In genomic region chr3:138752769-138753168, GRCm38 (mm10) we compare ENCODE assay signal across 10 mouse cellular contexts. TPM values are rescaled to one million over a fixed set of nuclear protein-coding genes. Genes with fewer than 3 reads are reported as not detected.
DNase-seq lines count a peak whose midpoint lies in the region; ATAC-seq and TF ChIP-seq lines count a peak whose summit lies in the region.
"Had no signal": no experiment of that assay in that cellular context is flagged by ENCODE, and none has a peak within 500 bp of the region (broad histone marks: within the 10 kb centered on the region; RNA-seq: fewer than 3 reads in every experiment).

No protein-coding gene starts in this region.

- peaks cover 59% of the 10 kb centered on the region for H3K79me2 ChIP-seq in MEL (ENCODE audit: control insufficient read depth, insufficient read depth, low read length, poor library complexity)

- TF ChIP-seq EP300 in MEL (IDR thresholded peaks at IDR 0.05; ENCODE audit: low read depth in 1 of 2, low read length in 2 of 2), result no peak

- no peaks in the 10 kb centered on the region for H3K9me3 ChIP-seq in embryonic facial prominence, embryonic 12.5 days
- H3K9me3 ChIP-seq in embryonic facial prominence, embryonic 10.5 days, result no peaks in the 10 kb centered on the region
- H3K9me3 ChIP-seq in kidney, embryonic 15.5 days (replicated peaks), result no peaks in the 10 kb centered on the region
- no peaks in the 10 kb centered on the region for H3K9me3 ChIP-seq in MEL (replicated peaks; ENCODE audit: insufficient read depth, low read length)
- no peaks in the 10 kb centered on the region for H3K9me3 ChIP-seq in megakaryocyte, embryonic 14.5 days
- H3K9me3 ChIP-seq: limb, embryonic 15.5 days had no signal

- ATAC-seq in embryonic facial prominence, embryonic 12.5 days (ENCODE audit: insufficient number of reproducible peaks, insufficient read depth, low FRiP score, low TSS enrichment), result 0 out of 2 replicates have a peak, but pooled peaks have one; percentile 69
- 0 out of 2 replicates have a peak, but pooled peaks have one; percentile 27 for ATAC-seq in kidney, embryonic 15.5 days (replicated peaks; ENCODE audit: low FRiP score)

- TF ChIP-seq RAD21 in MEL (IDR thresholded peaks at IDR 0.05; ENCODE audit: low read depth, low read length), result no peak

- no peak overlapping the region; the same call in 1 of the 2 replicates for H3K4me2 ChIP-seq in embryonic facial prominence, embryonic 12.5 days (replicated peaks)
- peak overlapping the region; percentile 25; the same call in 1 of the 2 replicates for H3K4me2 ChIP-seq in kidney, embryonic 15.5 days
- H3K4me2 ChIP-seq: limb, embryonic 15.5 days had no signal

- H3K4me1 ChIP-seq in embryonic facial prominence, embryonic 12.5 days, result peaks cover 21% of the 10 kb centered on the region
- H3K4me1 ChIP-seq in embryonic facial prominence, embryonic 10.5 days, result peaks cover 24% of the 10 kb centered on the region
- peaks cover 16% of the 10 kb centered on the region for H3K4me1 ChIP-seq in kidney, embryonic 15.5 days
- peaks cover 17 to 54% of the 10 kb centered on the region in 2 experiments for H3K4me1 ChIP-seq in MEL (ENCODE audit: control insufficient read depth in 1 of 2, insufficient read depth in 2 of 2, low read length in 2 of 2)
- peaks cover 18% of the 10 kb centered on the region for H3K4me1 ChIP-seq in megakaryocyte, embryonic 14.5 days

- TF ChIP-seq CTCF in MEL (IDR thresholded peaks at IDR 0.05 in 2 of 3, conservative IDR thresholded peaks at IDR 0.05 in 1 of 3; ENCODE audit: control insufficient read depth in 1 of 3, insufficient read depth in 1 of 3, low read depth in 2 of 3, low read length in 3 of 3, poor library complexity in 1 of 3, severe bottlenecking in 1 of 3), result no peak

- WGBS in embryonic facial prominence, embryonic 12.5 days, result 58% methylated on average over 3 of the region's 3 CpGs
- WGBS in embryonic facial prominence, embryonic 10.5 days, result 74% methylated on average over 3 of the region's 3 CpGs
- WGBS in kidney, embryonic 15.5 days, result 36% methylated on average over 3 of the region's 3 CpGs

- no peak overlapping the region for H3K27ac ChIP-seq in embryonic facial prominence, embryonic 12.5 days
- H3K27ac ChIP-seq in embryonic facial prominence, embryonic 10.5 days (replicated peaks), result no peak overlapping the region
- H3K27ac ChIP-seq in kidney, embryonic 15.5 days, result no peak overlapping the region
- peak overlapping the region; percentile 14; the same call in 1 of the 2 replicates for H3K27ac ChIP-seq in MEL (ENCODE audit: control insufficient read depth, low read depth, low read length)
- H3K27ac ChIP-seq: limb, embryonic 15.5 days had no signal

- H3K27me3 ChIP-seq in embryonic facial prominence, embryonic 12.5 days, result no peaks in the 10 kb centered on the region
- H3K27me3 ChIP-seq in embryonic facial prominence, embryonic 10.5 days (replicated peaks; ENCODE audit: low read depth, poor library complexity, severe bottlenecking), result no peaks in the 10 kb centered on the region
- no peaks in the 10 kb centered on the region for H3K27me3 ChIP-seq in kidney, embryonic 15.5 days
- H3K27me3 ChIP-seq in MEL (ENCODE audit: control insufficient read depth in 1 of 2, insufficient read depth in 2 of 2, low read length in 2 of 2), result no peaks in the 10 kb centered on the region
- peaks cover 4% of the 10 kb centered on the region for H3K27me3 ChIP-seq in megakaryocyte, embryonic 14.5 days (replicated peaks)
- H3K27me3 ChIP-seq: limb, embryonic 15.5 days had no signal

- no peak for DNase-seq in embryonic facial prominence, embryonic 10.5 days (ENCODE audit: low spot score)
- no peak for DNase-seq in kidney, postnatal 4 days
- DNase-seq in MEL (ENCODE audit: low read depth, low spot score), result no peak
- DNase-seq in urinary bladder, postnatal 10 days (ENCODE audit: low spot score), result no peak
- no peak for DNase-seq in spleen, adult 18-20 months
- DNase-seq: right cerebral cortex, postnatal 14 days had no signal

- no peaks in the 10 kb centered on the region for H3K36me3 ChIP-seq in embryonic facial prominence, embryonic 12.5 days
- no peaks in the 10 kb centered on the region for H3K36me3 ChIP-seq in embryonic facial prominence, embryonic 10.5 days (replicated peaks)
- H3K36me3 ChIP-seq in kidney, embryonic 15.5 days, result no peaks in the 10 kb centered on the region
- H3K36me3 ChIP-seq in MEL (ENCODE audit: control insufficient read depth in 1 of 2, insufficient read depth in 2 of 2, low read length in 2 of 2), result peaks cover 0 to 42% of the 10 kb centered on the region in 2 experiments; a peak in 2 of 4 replicates
- H3K36me3 ChIP-seq in megakaryocyte, embryonic 14.5 days (replicated peaks; ENCODE audit: low read length), result no peaks in the 10 kb centered on the region
- H3K36me3 ChIP-seq: limb, embryonic 15.5 days had no signal

- H3K4me3 ChIP-seq in embryonic facial prominence, embryonic 12.5 days, result no peak overlapping the region
- H3K4me3 ChIP-seq in embryonic facial prominence, embryonic 10.5 days, result no peak overlapping the region
- H3K4me3 ChIP-seq in kidney, embryonic 15.5 days (replicated peaks), result no peak overlapping the region
- no peak overlapping the region for H3K4me3 ChIP-seq in MEL (ENCODE audit: control insufficient read depth in 1 of 2, insufficient read depth in 1 of 2, low read depth in 2 of 2, low read length in 2 of 2)
- peak overlapping the region; percentile 46 for H3K4me3 ChIP-seq in megakaryocyte, embryonic 14.5 days (replicated peaks)
- H3K4me3 ChIP-seq: limb, embryonic 15.5 days had no signal

- no peak for TF ChIP-seq POLR2A in MEL (IDR thresholded peaks at IDR 0.05; ENCODE audit: control insufficient read depth in 1 of 2, insufficient read depth in 1 of 2, low read depth in 1 of 2, low read length in 2 of 2, poor library complexity in 1 of 2)

- no peak overlapping the region for H3K9ac ChIP-seq in embryonic facial prominence, embryonic 12.5 days
- H3K9ac ChIP-seq in kidney, embryonic 15.5 days, result no peak overlapping the region
- H3K9ac ChIP-seq in MEL (ENCODE audit: control insufficient read depth, low read depth, low read length, poor library complexity, severe bottlenecking), result 0 out of 2 replicates have a peak overlapping the region, but pooled peaks have one; percentile 3
- H3K9ac ChIP-seq: limb, embryonic 15.5 days had no signal

TF ChIP-seq in MEL, 35 proteins besides CTCF, POLR2A, EP300 and RAD21:
- TF ChIP-seq MAX (IDR thresholded peaks at IDR 0.05; ENCODE audit: low read length) (no peak), NRF1 (IDR thresholded peaks at IDR 0.05; ENCODE audit: insufficient read depth, low read depth, low read length, poor library complexity, severe bottlenecking) (no peak), SMC3 (IDR thresholded peaks at IDR 0.05; ENCODE audit: low read depth, low read length) (no peak), CHD1 (IDR thresholded peaks at IDR 0.05; ENCODE audit: low read depth, low read length) (no peak), HCFC1 (IDR thresholded peaks at IDR 0.05; ENCODE audit: low read depth, low read length) (no peak), CHD2 (IDR thresholded peaks at IDR 0.05; ENCODE audit: low read length) (no peak), POLR2AphosphoS2 (IDR thresholded peaks at IDR 0.05; ENCODE audit: low read length) (no peak), ZNF384 (IDR thresholded peaks at IDR 0.05; ENCODE audit: low read depth, low read length) (no peak), ELF1 (IDR thresholded peaks at IDR 0.05; ENCODE audit: low read depth, low read length) (no peak), MXI1 (IDR thresholded peaks at IDR 0.05; ENCODE audit: low read depth, low read length) (no peak), POLR2AphosphoS5 (IDR thresholded peaks at IDR 0.05; ENCODE audit: borderline replicate concordance, low read depth, low read length) (no peak), ZKSCAN1 (IDR thresholded peaks at IDR 0.05; ENCODE audit: low read depth, low read length) (no peak), TAL1 (IDR thresholded peaks at IDR 0.05; ENCODE audit: low read length) (no peak), MEF2A (IDR thresholded peaks at IDR 0.05; ENCODE audit: extremely low read depth, insufficient replicate concordance, low read depth, low read length, poor library complexity, severe bottlenecking) (no peak), NELFE (IDR thresholded peaks at IDR 0.05; ENCODE audit: low read depth, low read length) (no peak)

RNA-seq across cellular contexts. Expression of gene Tspan5, which starts 10.8 kb away (rescaled TPM):
- polyA plus RNA-seq in embryonic facial prominence, embryonic 12.5 days (2016; fragmentation: Nextera tagmentation; extraction: Ambion mirVana), result 33.0 and 33.8 TPM in 2 replicates
- polyA plus RNA-seq in embryonic facial prominence, embryonic 10.5 days (2016; fragmentation: Nextera tagmentation; extraction: Ambion mirVana), result 20.9 and 22.0 TPM in 2 replicates
- 26.3 and 28.9 TPM in 2 replicates for polyA plus RNA-seq in kidney, embryonic 15.5 days (2015; fragmentation: Nextera tagmentation; extraction: Ambion mirVana)
- total RNA-seq in MEL (2012; rRNA removed), result 28.1 and 28.8 TPM in 2 replicates
- 10 to 100 TPM in 1 of 2 experiments, not detected in 1; 35.1 TPM for polyA plus RNA-seq in MEL (2012; ENCODE audit: insufficient read depth in 1 of 2, insufficient read length in 2 of 2, low read depth in 1 of 2, low replicate concordance in 2 of 2, missing spikeins in 1 of 2)
- polyA plus RNA-seq in megakaryocyte, embryonic 14.5 days (2012; ENCODE audit: insufficient read depth, low replicate concordance), result 3.4 TPM in 1 of 2 replicates, not detected in the other
